Mouse (Mus musculus): ENCODE results near the gene Arhgef39.

DNA sequence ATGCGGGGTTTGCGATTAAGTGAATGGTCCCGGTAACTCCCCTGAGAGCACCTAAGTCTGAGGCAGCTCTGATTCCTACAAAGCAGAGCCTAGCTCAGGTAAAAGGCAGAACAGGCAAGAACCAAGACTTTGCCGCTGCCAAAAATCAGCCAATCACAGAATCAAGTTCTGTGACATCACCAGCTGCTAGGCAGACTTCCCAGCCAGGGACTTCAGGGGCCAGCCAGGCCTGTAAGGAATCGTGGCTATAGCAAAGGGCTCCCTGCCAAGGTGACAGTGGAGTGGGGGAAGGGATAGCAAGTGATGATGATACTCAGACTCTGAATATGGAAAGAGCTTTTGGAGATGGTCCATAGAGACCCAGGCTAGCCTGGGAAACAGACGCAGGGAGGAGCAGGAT lies 20.5 kb upstream of the Arhgef39 start:
- TF ChIP-seq CTCF (IDR thresholded peaks at IDR 0.05), result no peak
- no peak for TF ChIP-seq EP300 (IDR thresholded peaks at IDR 0.05)
